Mouse (Mus musculus) erythroblast, embryonic 14.5 days (primary cell): ENCODE results near the gene Gm45213.

Source experiments
- GATA1 ChIP-seq: IDR thresholded peaks from 2 replicates; pipeline ENCODE4 v1.6.1; 2012; ENCODE audit warnings: low read length, inconsistent platforms, mixed read lengths
- TAL1 ChIP-seq: IDR thresholded peaks from 3 replicates; pipeline ENCODE4 v1.6.1; 2012; ENCODE audit warnings: low read length, inconsistent platforms, mixed read lengths

- TF ChIP-seq TAL1: no peak
- no peak for TF ChIP-seq GATA1
These were observed 41.6 kb upstream of the Gm45213 start for GRCm38 (mm10) chr7:66001797-66002196.
